Mouse (Mus musculus) monocyte, adult 5-6 weeks (primary cell): ENCODE measurements around the gene Gpx3. TPM values are rescaled to one million over a fixed set of nuclear protein-coding genes. Genes with fewer than 3 reads are reported as not detected.

Experiments
- ATAC-seq: fragments of 153-309, 156-312 bp; replicated peaks from 2 replicates; pipeline ENCODE4 v1.8.0; 2017; ENCODE audit warnings: mild to moderate bottlenecking; ENCODE audit not compliant: low TSS enrichment, insufficient number of reproducible peaks, severe bottlenecking, poor library complexity, low FRiP score
- total RNA-seq: library from RNA; stranded (forward); fragments of 200-1000, 200-491, 200-594 nt; gene quantifications from 3 replicates; pipeline ENCODE4 v1.2.3, GENCODE M21; 2017

The Gpx3 gene
- total RNA-seq, 1 experiment from 2014 or later: not detected

GRCm38 (mm10) chr11:54958571-54959073 lies 56.4 kb downstream of the Gpx3 start:
- ATAC-seq: no peak

Other genes with a start within 250 kb of the Gpx3 start
- 142 to 226 TPM (median 192 TPM) in 3 replicates for gene Cdc42se2, start 114.8 kb upstream of the Gpx3 start, total RNA-seq
- gene Lyrm7, start 41.5 kb upstream of the Gpx3 start, total RNA-seq: 1.1 to 9.4 TPM (median 4.3 TPM) in 3 replicates
- gene Hint1, start 36.1 kb upstream of the Gpx3 start, total RNA-seq: 266 to 549 TPM (median 344 TPM) in 3 replicates
- gene Tnip1, start 60.5 kb downstream of the Gpx3 start, total RNA-seq: 62.1 to 83.4 TPM (median 78.5 TPM) in 3 replicates
- gene Anxa6, start 131.0 kb downstream of the Gpx3 start, total RNA-seq: 264 to 506 TPM (median 281 TPM) in 3 replicates
- 41.1 to 55.7 TPM (median 42.3 TPM) in 3 replicates for gene Ccdc69, start 175.7 kb downstream of the Gpx3 start, total RNA-seq
- 182 to 271 TPM (median 223 TPM) in 3 replicates for gene Gm2a, start 195.7 kb downstream of the Gpx3 start, total RNA-seq
- not detected in 3 replicates for gene Slc36a3, start 249.3 kb downstream of the Gpx3 start, total RNA-seq